Mouse (Mus musculus) midbrain, postnatal 0 days (tissue): Measurements from ENCODE around the gene Rtn4. TPM values are rescaled to one million over a fixed set of nuclear protein-coding genes. Genes with fewer than 3 reads are reported as not detected.

Source experiments
- ATAC-seq: fragments of 200-750 bp; cut with Nextera tagmentation; 2 replicates; pipeline ENCODE4 v1.8.0; 2017; ENCODE audit warnings: moderate number of reproducible peaks, mild to moderate bottlenecking, moderate TSS enrichment, moderate library complexity; ENCODE audit not compliant: low FRiP score
- DNase-seq: peaks from one replicate; pipeline ENCODE4 v3.0.0-alpha.2; 2015; ENCODE audit warnings: low spot score
- H3K27ac ChIP-seq: fragments of 300-500 bp; sonication (generic); 2 replicates; pipeline ENCODE4 v1.5.1; 2014; ENCODE audit warnings: low read depth, mild to moderate bottlenecking, low read length, mixed read lengths
- H3K27me3 ChIP-seq: fragments of 300-500 bp; sonication (generic); 2 replicates; pipeline ENCODE4 v1.6.1; 2014; ENCODE audit warnings: low read length, control low read depth, mixed read lengths; ENCODE audit not compliant: insufficient read depth
- H3K36me3 ChIP-seq: fragments of 300-500 bp; sonication (generic); 2 replicates; pipeline ENCODE4 v1.6.1; 2014; ENCODE audit warnings: low read length, control low read depth, mixed read lengths; ENCODE audit not compliant: insufficient read depth
- H3K4me1 ChIP-seq: fragments of 300-500 bp; sonication (generic); 2 replicates; pipeline ENCODE4 v1.6.1; 2014; ENCODE audit warnings: mild to moderate bottlenecking, control low read depth, antibody characterized with exemption, low read length, mixed read lengths; ENCODE audit not compliant: insufficient read depth
- H3K4me2 ChIP-seq: fragments of 300-500 bp; sonication (generic); 2 replicates; pipeline ENCODE4 v1.6.1; 2014; ENCODE audit warnings: low read depth, mild to moderate bottlenecking, low read length, mixed read lengths; ENCODE audit not compliant: poor library complexity, severe bottlenecking
- H3K4me3 ChIP-seq: fragments of 300-500 bp; sonication (generic); 2 replicates; pipeline ENCODE4 v1.5.1; 2014; ENCODE audit warnings: low read depth, mild to moderate bottlenecking, low read length, moderate library complexity
- H3K9ac ChIP-seq: fragments of 300-500 bp; sonication (generic); replicated peaks from 2 replicates; pipeline ENCODE4 v1.6.1; 2014; ENCODE audit warnings: mild to moderate bottlenecking, low read length, moderate library complexity, mixed read lengths; ENCODE audit not compliant: poor library complexity, severe bottlenecking
- H3K9me3 ChIP-seq: fragments of 300-500 bp; sonication (generic); 2 replicates; pipeline ENCODE4 v1.6.1; 2016; ENCODE audit warnings: low read length, control low read depth
- CTCF ChIP-seq: IDR thresholded peaks from 2 replicates; pipeline ENCODE4 v1.5.1; 2016; ENCODE audit warnings: antibody characterized with exemption, mild to moderate bottlenecking
- WGBS: fragments of 180-500 bp; shearing (Covaris S2); extraction: QIAGEN DNeasy Blood & Tissue Kit; methylation state at CpG from one replicate; pipeline ENCODE4 v1.1.7; 2014; 5-methylcytosine and 5-hydroxymethylcytosine counted together
- polyA plus RNA-seq: library from polyadenylated mRNA; unstranded; fragments of >200 nt; fragmentation: Nextera tagmentation; extraction: Ambion mirVana; gene quantifications from 2 replicates; pipeline ENCODE4 v1.2.1, GENCODE M21; 2015
- total RNA-seq: library from RNA; depleted of rRNA; stranded (reverse); fragments of >200 nt; gene quantifications from 2 replicates; pipeline ENCODE4 v1.2.3, GENCODE M21; 2014

The Rtn4 gene
- total and polyA plus RNA-seq, 2 experiments from 2014 or later: 153 to 322 TPM

DNA sequence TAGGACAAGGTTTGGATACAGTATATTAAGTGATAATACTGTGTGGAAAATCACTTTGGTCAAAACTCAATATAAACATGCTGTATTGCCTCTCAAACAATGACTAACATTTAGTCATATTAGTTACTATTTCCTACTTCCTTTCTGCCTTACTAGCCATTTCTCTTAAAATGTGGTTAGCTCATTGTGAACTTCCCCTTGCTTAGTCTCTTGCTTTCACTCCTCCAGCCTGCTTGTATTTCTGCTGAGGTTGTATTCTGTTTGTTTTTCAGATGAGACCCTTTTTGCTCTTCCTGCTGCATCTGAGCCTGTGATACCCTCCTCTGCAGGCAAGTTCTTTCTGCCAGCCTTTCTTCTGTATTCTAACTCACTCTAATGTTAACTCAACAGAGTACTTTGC, 12.5 kb downstream of the Rtn4 start:
- H3K27me3 ChIP-seq: no peaks in the 10 kb centered on the region
- H3K4me2 ChIP-seq: no peak overlapping the region
- H3K36me3 ChIP-seq: peaks cover 17% of the 10 kb centered on the region
- H3K4me3 ChIP-seq: no peak overlapping the region
- no peak for ATAC-seq
- no peak for DNase-seq
- no peak for TF ChIP-seq CTCF
- H3K9me3 ChIP-seq: no peaks in the 10 kb centered on the region
- no peaks in the 10 kb centered on the region for H3K4me1 ChIP-seq
- H3K27ac ChIP-seq: no peak overlapping the region
- H3K9ac ChIP-seq: no peak overlapping the region

DNA sequence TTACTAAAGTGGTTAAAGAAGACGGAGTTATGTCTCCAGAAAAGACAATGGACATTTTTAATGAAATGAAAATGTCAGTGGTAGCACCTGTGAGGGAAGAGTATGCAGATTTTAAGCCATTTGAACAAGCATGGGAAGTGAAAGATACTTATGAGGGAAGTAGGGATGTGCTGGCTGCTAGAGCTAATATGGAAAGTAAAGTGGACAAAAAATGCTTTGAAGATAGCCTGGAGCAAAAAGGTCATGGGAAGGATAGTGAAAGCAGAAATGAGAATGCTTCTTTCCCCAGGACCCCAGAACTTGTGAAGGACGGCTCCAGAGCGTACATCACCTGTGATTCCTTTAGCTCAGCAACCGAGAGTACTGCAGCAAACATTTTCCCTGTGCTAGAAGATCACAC, 14.1 kb downstream of the Rtn4 start:
- TF ChIP-seq CTCF: no peak
- Histone ChIP-seq H3K4me3 (no peak overlapping the region), H3K4me2 (no peak overlapping the region), H3K9ac (no peak overlapping the region), H3K27ac (no peak overlapping the region), H3K4me1 (no peaks in the 10 kb centered on the region), H3K36me3 (peaks cover 17% of the 10 kb centered on the region), H3K27me3 (no peaks in the 10 kb centered on the region), H3K9me3 (no peaks in the 10 kb centered on the region)
- WGBS: 93% methylated on average over 4 of the region's 4 CpGs
- ATAC-seq: no peak
- no peak for DNase-seq

DNA sequence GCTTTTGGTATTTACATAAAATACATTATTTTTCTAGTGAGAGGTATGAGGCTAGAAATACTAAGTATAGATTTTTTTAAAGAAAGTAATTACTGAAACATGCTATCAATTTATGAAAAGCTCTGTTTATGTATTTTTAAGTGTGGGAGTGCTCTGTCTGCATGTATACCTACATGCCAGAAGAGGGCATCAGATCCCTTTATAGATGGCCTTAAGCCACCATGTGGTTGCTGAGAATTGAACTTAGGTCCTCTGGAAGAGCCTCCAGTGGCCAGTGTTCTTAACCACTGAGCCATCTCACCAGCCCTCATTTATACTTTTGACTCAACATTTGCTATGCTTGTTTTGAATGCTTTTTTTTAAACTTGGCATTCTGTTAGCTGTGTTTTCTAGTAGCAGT, 16.8 kb downstream of the Rtn4 start:
- no peak for ATAC-seq
- Histone ChIP-seq H3K4me3 (no peak overlapping the region), H3K9me3 (no peaks in the 10 kb centered on the region), H3K4me1 (no peaks in the 10 kb centered on the region), H3K9ac (no peak overlapping the region), H3K27ac (no peak overlapping the region), H3K27me3 (no peaks in the 10 kb centered on the region), H3K36me3 (peaks cover 17% of the 10 kb centered on the region), H3K4me2 (no peak overlapping the region)
- TF ChIP-seq CTCF: peak; percentile 48
- no peak for DNase-seq

DNA sequence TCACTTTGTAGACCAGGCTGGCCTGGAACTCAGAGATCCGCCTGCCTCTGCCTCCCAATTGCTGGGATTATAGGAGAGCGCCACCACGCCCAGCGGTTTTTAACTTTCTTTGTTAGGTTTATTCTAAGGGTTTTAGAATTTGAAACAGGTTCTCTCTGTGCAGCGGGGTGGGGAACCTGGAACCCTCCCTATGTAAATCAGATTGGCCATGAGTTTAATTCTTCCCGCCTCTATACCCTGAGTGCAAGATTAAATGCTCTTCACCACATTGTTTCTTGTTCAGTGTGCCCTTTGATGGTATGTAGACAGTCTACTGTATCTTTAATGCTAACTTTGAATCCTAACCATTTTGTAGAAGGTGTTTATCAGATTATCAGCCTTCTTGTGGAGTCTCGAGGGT, 21.4 kb downstream of the Rtn4 start:
- no peak for TF ChIP-seq CTCF
- Histone ChIP-seq H3K36me3 (0 out of 2 replicates have a peak, but pooled peaks cover 2% of the 10 kb centered on the region), H3K27ac (no peak overlapping the region), H3K27me3 (no peaks in the 10 kb centered on the region), H3K4me3 (no peak overlapping the region), H3K4me1 (no peaks in the 10 kb centered on the region; the same call in 1 of the 2 replicates), H3K9me3 (no peaks in the 10 kb centered on the region), H3K4me2 (no peak overlapping the region), H3K9ac (no peak overlapping the region)
- ATAC-seq: no peak
- WGBS: 91% methylated on average over 7 of the region's 7 CpGs
- no peak for DNase-seq

DNA sequence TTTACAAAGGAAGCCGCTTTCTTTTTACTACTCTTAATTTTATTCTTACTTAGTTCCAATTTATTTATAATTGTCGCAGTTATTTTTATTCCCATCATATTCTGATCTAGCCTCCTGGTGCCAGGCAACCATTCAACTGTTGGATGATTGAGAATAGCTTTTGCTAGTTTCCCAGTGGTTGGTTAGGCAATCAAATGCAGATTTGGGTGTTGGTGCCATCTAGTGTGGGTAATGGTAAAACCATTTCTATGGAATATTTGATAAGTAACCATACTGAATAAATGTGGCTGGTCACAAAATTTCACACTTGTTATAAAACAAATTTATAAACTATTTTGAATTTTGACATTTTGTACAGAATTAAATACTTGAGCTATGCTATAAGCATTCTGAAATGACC, 22.0 kb downstream of the Rtn4 start:
- Histone ChIP-seq H3K36me3 (0 out of 2 replicates have a peak, but pooled peaks cover 2% of the 10 kb centered on the region), H3K9ac (no peak overlapping the region), H3K4me1 (no peaks in the 10 kb centered on the region; the same call in 1 of the 2 replicates), H3K9me3 (no peaks in the 10 kb centered on the region), H3K27ac (no peak overlapping the region), H3K4me2 (no peak overlapping the region), H3K27me3 (no peaks in the 10 kb centered on the region), H3K4me3 (no peak overlapping the region)
- DNase-seq (peak; percentile 69), ATAC-seq (no peak)
- peak; percentile 70 for TF ChIP-seq CTCF
- 96% methylated on average over 2 of the region's 2 CpGs for WGBS

DNA sequence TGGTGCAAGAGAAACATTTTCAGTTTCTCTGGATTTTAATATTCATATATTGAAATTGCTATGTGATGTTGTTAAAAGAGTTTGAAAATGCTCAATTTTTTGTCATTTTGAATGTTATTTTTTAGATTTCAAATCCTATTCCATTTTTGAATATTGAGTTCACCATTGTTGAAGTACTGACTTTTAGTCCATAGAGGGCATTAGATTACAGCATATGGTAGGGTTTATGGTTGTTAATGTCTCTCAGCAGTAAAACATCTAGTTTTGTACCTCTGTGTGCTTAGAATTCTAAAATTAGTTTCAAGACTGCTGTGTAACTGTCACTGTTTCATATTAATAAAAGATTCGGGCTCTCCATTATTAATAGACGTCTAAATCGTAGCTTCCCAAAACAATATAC, 22.8 kb downstream of the Rtn4 start:
- Histone ChIP-seq H3K4me3 (no peak overlapping the region), H3K4me2 (no peak overlapping the region), H3K9ac (no peak overlapping the region), H3K27me3 (no peaks in the 10 kb centered on the region), H3K4me1 (no peaks in the 10 kb centered on the region; the same call in 1 of the 2 replicates), H3K27ac (no peak overlapping the region), H3K36me3 (0 out of 2 replicates have a peak, but pooled peaks cover 2% of the 10 kb centered on the region), H3K9me3 (no peaks in the 10 kb centered on the region)
- 86% methylated on average over 3 of the region's 3 CpGs for WGBS
- DNase-seq: no peak
- no peak for ATAC-seq
- peak; percentile 58 for TF ChIP-seq CTCF
